Mouse (Mus musculus): Measurements from ENCODE around the gene Phf23. TPM values are rescaled to one million over a fixed set of nuclear protein-coding genes. Genes with fewer than 3 reads are reported as not detected.

The Phf23 gene
- polyA plus RNA-seq, 1 experiment = 78.1 TPM

- TF ChIP-seq POLR2A (IDR thresholded peaks at IDR 0.05; ENCODE audit: borderline replicate concordance, low read depth, low read length) (no peak), CTCF (IDR thresholded peaks at IDR 0.05; ENCODE audit: low read depth, low read length) (no peak)
- H3K4me1 ChIP-seq (ENCODE audit: control insufficient read depth, insufficient read depth, low read length) = peaks cover 8% of the 10 kb centered on the region
- no peak overlapping the region for H3K4me3 ChIP-seq (ENCODE audit: insufficient read depth, low read length)
- H3K27ac ChIP-seq (ENCODE audit: insufficient read depth, low read depth, low read length) = no peak overlapping the region
These were observed 24.8 kb upstream of the Phf23 start for GRCm38 (mm10) chr11:69970775-69971174.

- H3K4me1 ChIP-seq (ENCODE audit: control insufficient read depth, insufficient read depth, low read length) = peaks cover 12% of the 10 kb centered on the region
- H3K27ac ChIP-seq (ENCODE audit: insufficient read depth, low read depth, low read length) = no peak overlapping the region
- H3K4me3 ChIP-seq (ENCODE audit: insufficient read depth, low read length) = no peak overlapping the region
- no peak for TF ChIP-seq POLR2A (IDR thresholded peaks at IDR 0.05; ENCODE audit: borderline replicate concordance, low read depth, low read length)
These were observed 20.7 kb upstream of the Phf23 start for GRCm38 (mm10) chr11:69974907-69975306.

- no peak overlapping the region for H3K27ac ChIP-seq (ENCODE audit: insufficient read depth, low read depth, low read length)
- H3K4me3 ChIP-seq (ENCODE audit: insufficient read depth, low read length) = no peak overlapping the region
- TF ChIP-seq CTCF (IDR thresholded peaks at IDR 0.05; ENCODE audit: low read depth, low read length) (no peak), POLR2A (IDR thresholded peaks at IDR 0.05; ENCODE audit: borderline replicate concordance, low read depth, low read length) (no peak)
- H3K4me1 ChIP-seq (ENCODE audit: control insufficient read depth, insufficient read depth, low read length) = peaks cover 12% of the 10 kb centered on the region
These were observed 19.3 kb upstream of the Phf23 start for GRCm38 (mm10) chr11:69976271-69976670.

- Histone ChIP-seq H3K4me1 (ENCODE audit: control insufficient read depth, insufficient read depth, low read length) (peaks cover 13% of the 10 kb centered on the region), H3K4me3 (ENCODE audit: insufficient read depth, low read length) (peak overlapping the region; percentile 91), H3K27ac (ENCODE audit: insufficient read depth, low read depth, low read length) (peak overlapping the region; percentile 37)
- TF ChIP-seq CTCF (IDR thresholded peaks at IDR 0.05; ENCODE audit: low read depth, low read length) (no peak), POLR2A (IDR thresholded peaks at IDR 0.05; ENCODE audit: borderline replicate concordance, low read depth, low read length) (no peak)
These were observed 15.8 kb upstream of the Phf23 start for GRCm38 (mm10) chr11:69979827-69980195.

- peak overlapping the region; percentile 97 for H3K27ac ChIP-seq (ENCODE audit: insufficient read depth, low read depth, low read length)
- TF ChIP-seq POLR2A (IDR thresholded peaks at IDR 0.05; ENCODE audit: borderline replicate concordance, low read depth, low read length) = peak; percentile 5; the same call in 1 of the 2 replicates
- no peak for TF ChIP-seq CTCF (IDR thresholded peaks at IDR 0.05; ENCODE audit: low read depth, low read length)
- peak overlapping the region; percentile 99 for H3K4me3 ChIP-seq (ENCODE audit: insufficient read depth, low read length)
- H3K4me1 ChIP-seq (ENCODE audit: control insufficient read depth, insufficient read depth, low read length) = peaks cover 13% of the 10 kb centered on the region
These were observed 15.1 kb upstream of the Phf23 start for GRCm38 (mm10) chr11:69980196-69981140.

- Histone ChIP-seq H3K4me1 (ENCODE audit: control insufficient read depth, insufficient read depth, low read length) (peaks cover 13% of the 10 kb centered on the region), H3K4me3 (ENCODE audit: insufficient read depth, low read length) (peak within 1 kb of the TSS; percentile 99), H3K27ac (ENCODE audit: insufficient read depth, low read depth, low read length) (peak within 1 kb of the TSS; percentile 97)
- no peak for TF ChIP-seq POLR2A (IDR thresholded peaks at IDR 0.05; ENCODE audit: borderline replicate concordance, low read depth, low read length)
- TF ChIP-seq CTCF (IDR thresholded peaks at IDR 0.05; ENCODE audit: low read depth, low read length) = no peak
These were observed 14.3 kb upstream of the Phf23 start, which contains the start of gene Ctdnep1 for GRCm38 (mm10) chr11:69981141-69981762. TSS of gene Ctdnep1 (plus strand) at chr11:69981156.

GRCm38 (mm10) chr11:69982225-69982624, 13.4 kb upstream of the Phf23 start, which contains the start of gene Elp5:
TSS of gene Elp5 (minus strand) at chr11:69982517.
- Histone ChIP-seq H3K4me1 (ENCODE audit: control insufficient read depth, insufficient read depth, low read length) (peaks cover 13% of the 10 kb centered on the region), H3K27ac (ENCODE audit: insufficient read depth, low read depth, low read length) (peak within 1 kb of the TSS; percentile 81), H3K4me3 (ENCODE audit: insufficient read depth, low read length) (peak within 1 kb of the TSS; percentile 99)
- TF ChIP-seq POLR2A (IDR thresholded peaks at IDR 0.05; ENCODE audit: borderline replicate concordance, low read depth, low read length) (no peak), CTCF (IDR thresholded peaks at IDR 0.05; ENCODE audit: low read depth, low read length) (no peak)

GRCm38 (mm10) chr11:69982877-69983276, 12.7 kb upstream of the Phf23 start:
- TF ChIP-seq CTCF (IDR thresholded peaks at IDR 0.05; ENCODE audit: low read depth, low read length) (no peak), POLR2A (IDR thresholded peaks at IDR 0.05; ENCODE audit: borderline replicate concordance, low read depth, low read length) (no peak)
- Histone ChIP-seq H3K4me1 (ENCODE audit: control insufficient read depth, insufficient read depth, low read length) (peaks cover 13% of the 10 kb centered on the region), H3K4me3 (ENCODE audit: insufficient read depth, low read length) (peak overlapping the region; percentile 99; the same call in 1 of the 2 replicates), H3K27ac (ENCODE audit: insufficient read depth, low read depth, low read length) (no peak overlapping the region)

- TF ChIP-seq CTCF (IDR thresholded peaks at IDR 0.05; ENCODE audit: low read depth, low read length) = no peak
- no peak for TF ChIP-seq POLR2A (IDR thresholded peaks at IDR 0.05; ENCODE audit: borderline replicate concordance, low read depth, low read length)
- no peak overlapping the region for H3K4me3 ChIP-seq (ENCODE audit: insufficient read depth, low read length)
- H3K4me1 ChIP-seq (ENCODE audit: control insufficient read depth, insufficient read depth, low read length) = peaks cover 13% of the 10 kb centered on the region
- no peak overlapping the region for H3K27ac ChIP-seq (ENCODE audit: insufficient read depth, low read depth, low read length)
These were observed 12.2 kb upstream of the Phf23 start for GRCm38 (mm10) chr11:69983377-69983776.

- no peak for TF ChIP-seq POLR2A (IDR thresholded peaks at IDR 0.05; ENCODE audit: borderline replicate concordance, low read depth, low read length)
- no peak for TF ChIP-seq CTCF (IDR thresholded peaks at IDR 0.05; ENCODE audit: low read depth, low read length)
- H3K4me3 ChIP-seq (ENCODE audit: insufficient read depth, low read length) = no peak overlapping the region
- H3K27ac ChIP-seq (ENCODE audit: insufficient read depth, low read depth, low read length) = no peak overlapping the region
- peaks cover 9% of the 10 kb centered on the region for H3K4me1 ChIP-seq (ENCODE audit: control insufficient read depth, insufficient read depth, low read length)
These were observed 11.1 kb upstream of the Phf23 start for GRCm38 (mm10) chr11:69984431-69984830.

Measured in bone marrow macrophage, adult 2 months (primary cell).